Mouse (Mus musculus) CH12.LX (cell line): ENCODE results near the gene Rpl36-ps4.

Experiments
- MAFK ChIP-seq: IDR thresholded peaks from 2 replicates; pipeline ENCODE4 v1.6.1; 2011; ENCODE audit warnings: low read length, improper control_type of control experiment; ENCODE audit not compliant: insufficient replicate concordance
- NRF1 ChIP-seq: IDR thresholded peaks from 2 replicates; pipeline ENCODE4 v1.6.1; 2014; ENCODE audit warnings: low read depth, mild to moderate bottlenecking, inconsistent platforms, low read length, improper control_type of control experiment, moderate library complexity

GRCm38 (mm10) chr17:87879484-87880225 lies 41.1 kb upstream of the Rpl36-ps4 start:
- TF ChIP-seq NRF1 (no peak), MAFK (no peak)
